Mouse (Mus musculus): ENCODE measurements at regions not wholly inside any gene's neighbourhood (a gene's known extent, or its start where the extent isn't known, plus 50 kb on each side); places are given as distances from the start of the nearest gene placed in this dataset.

GRCm38 (mm10) chr3:39884370-39884769 lies 646.7 kb upstream of the Intu start:
- TF ChIP-seq CTCF (IDR thresholded peaks at IDR 0.05; ENCODE audit: borderline replicate concordance, insufficient read depth, low read length): no peak
- no peak for TF ChIP-seq POLR2A (IDR thresholded peaks at IDR 0.05; ENCODE audit: low read depth, low read length)
